Mouse (Mus musculus) neural tube, embryonic 15.5 days (tissue): Measurements from ENCODE around the gene Plxnc1. TPM values are rescaled to one million over a fixed set of nuclear protein-coding genes. Genes with fewer than 3 reads are reported as not detected.

Experiments
- ATAC-seq: fragments of 200-750 bp; cut with Nextera tagmentation; 2 replicates; pipeline ENCODE4 v1.8.0; 2017; ENCODE audit warnings: mild to moderate bottlenecking, moderate TSS enrichment, moderate library complexity; ENCODE audit not compliant: low FRiP score
- H3K27ac ChIP-seq: fragments of 300-500 bp; sonication (generic); replicated peaks from 2 replicates; pipeline ENCODE4 v1.5.1; 2015; ENCODE audit warnings: mild to moderate bottlenecking, inconsistent platforms
- H3K27me3 ChIP-seq: fragments of 300-500 bp; sonication (generic); replicated peaks from 2 replicates; pipeline ENCODE4 v1.6.1; 2015; ENCODE audit warnings: inconsistent platforms
- H3K36me3 ChIP-seq: fragments of 300-500 bp; sonication (generic); 2 replicates; pipeline ENCODE4 v1.6.1; 2015; ENCODE audit warnings: inconsistent platforms
- H3K4me1 ChIP-seq: fragments of 300-500 bp; sonication (generic); 2 replicates; pipeline ENCODE4 v1.6.1; 2015; ENCODE audit warnings: inconsistent platforms
- H3K4me2 ChIP-seq: fragments of 300-500 bp; sonication (generic); 2 replicates; pipeline ENCODE4 v1.6.1; 2015; ENCODE audit warnings: inconsistent platforms, mild to moderate bottlenecking, moderate library complexity
- H3K4me3 ChIP-seq: fragments of 300-500 bp; sonication (generic); replicated peaks from 2 replicates; pipeline ENCODE4 v1.5.1; 2015; ENCODE audit warnings: mild to moderate bottlenecking, inconsistent platforms
- H3K9ac ChIP-seq: fragments of 300-500 bp; sonication (generic); replicated peaks from 2 replicates; pipeline ENCODE4 v1.6.1; 2015; ENCODE audit warnings: mild to moderate bottlenecking, inconsistent platforms
- H3K9me3 ChIP-seq: fragments of 300-500 bp; sonication (generic); replicated peaks from 2 replicates; pipeline ENCODE4 v1.6.1; 2016; ENCODE audit warnings: inconsistent platforms
- WGBS: fragments of 180-500 bp; shearing (Covaris S2); methylation state at CpG from one replicate; pipeline ENCODE4 v1.1.7; 2015; ENCODE audit warnings: mixed read lengths; 5-methylcytosine and 5-hydroxymethylcytosine counted together
- polyA plus RNA-seq: library from polyadenylated mRNA; unstranded; fragments of >200 nt; fragmentation: Nextera tagmentation; extraction: Ambion mirVana; gene quantifications from 2 replicates; pipeline ENCODE4 v1.2.1, GENCODE M21; 2015

The Plxnc1 gene
- polyA plus RNA-seq, 1 experiment from 2014 or later = 9.8 TPM

GRCm38 (mm10) chr10:94905219-94905618 is 39.4 kb downstream of the Plxnc1 start:
- Histone ChIP-seq H3K4me2 (peak overlapping the region; percentile 44), H3K27me3 (no peaks in the 10 kb centered on the region), H3K9ac (no peak overlapping the region), H3K9me3 (no peaks in the 10 kb centered on the region), H3K4me3 (no peak overlapping the region), H3K36me3 (no peaks in the 10 kb centered on the region), H3K27ac (peak overlapping the region; percentile 78), H3K4me1 (peaks cover 25% of the 10 kb centered on the region)
- ATAC-seq = peak; percentile 36
- 28% methylated on average over 4 of the region's 5 CpGs for WGBS

DNA sequence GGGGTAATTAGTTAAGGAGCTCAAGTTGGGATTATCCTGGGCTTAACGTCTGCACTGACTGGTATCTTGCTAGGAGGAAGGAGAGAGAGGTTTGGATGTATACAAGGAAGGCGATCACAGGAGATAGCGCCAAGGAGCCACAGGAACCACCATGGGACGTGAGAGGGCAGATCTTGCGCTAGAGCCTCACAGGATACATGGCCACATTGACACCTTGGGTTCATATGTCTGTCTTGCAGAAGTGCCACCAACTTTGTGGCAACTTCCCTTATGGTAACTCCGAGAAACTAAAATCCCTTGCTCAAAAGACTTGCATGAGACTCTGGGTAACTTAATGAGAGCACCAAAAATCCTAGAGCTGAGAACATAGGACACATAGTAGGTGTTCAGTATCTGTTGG is 47.7 kb downstream of the Plxnc1 start:
- no peak overlapping the region for H3K4me3 ChIP-seq
- no peak overlapping the region for H3K9ac ChIP-seq
- 87% methylated on average over 6 of the region's 6 CpGs for WGBS
- H3K27ac ChIP-seq = no peak overlapping the region
- no peaks in the 10 kb centered on the region for H3K27me3 ChIP-seq
- no peak for ATAC-seq
- no peak overlapping the region for H3K4me2 ChIP-seq
- no peaks in the 10 kb centered on the region for H3K4me1 ChIP-seq
- H3K9me3 ChIP-seq = no peaks in the 10 kb centered on the region
- 0 out of 2 replicates have a peak, but pooled peaks cover 9% of the 10 kb centered on the region for H3K36me3 ChIP-seq

- no peak for ATAC-seq
- no peaks in the 10 kb centered on the region for H3K27me3 ChIP-seq
- H3K4me1 ChIP-seq = no peaks in the 10 kb centered on the region
- H3K27ac ChIP-seq = no peak overlapping the region
- 0 out of 2 replicates have a peak, but pooled peaks cover 9% of the 10 kb centered on the region for H3K36me3 ChIP-seq
- WGBS = 77% methylated on average over 2 of the region's 2 CpGs
- no peak overlapping the region for H3K4me2 ChIP-seq
- H3K4me3 ChIP-seq = no peak overlapping the region
- H3K9me3 ChIP-seq = no peaks in the 10 kb centered on the region
- no peak overlapping the region for H3K9ac ChIP-seq
These were observed 48.3 kb downstream of the Plxnc1 start for GRCm38 (mm10) chr10:94896311-94896710.

DNA sequence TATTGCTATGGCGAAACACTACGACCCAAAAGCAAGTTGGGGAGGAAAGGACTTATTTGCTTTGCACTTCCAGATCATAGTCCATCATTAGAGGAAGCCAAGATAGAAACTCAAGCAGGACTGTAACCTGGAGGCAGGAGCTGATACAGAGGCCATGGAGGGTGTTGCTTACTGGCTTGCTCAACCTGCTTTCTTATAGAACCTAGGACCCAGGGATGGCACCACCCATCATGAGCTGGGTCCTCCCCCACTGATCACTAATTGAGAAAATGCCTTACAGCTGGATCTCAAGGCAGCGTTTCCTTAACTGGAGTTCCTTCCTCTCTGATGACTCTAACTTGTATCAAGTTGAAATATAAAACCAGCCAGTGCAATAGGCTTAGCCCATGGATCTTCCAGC is 48.8 kb downstream of the Plxnc1 start:
- H3K4me3 ChIP-seq = no peak overlapping the region
- H3K4me1 ChIP-seq = no peaks in the 10 kb centered on the region
- H3K27ac ChIP-seq = no peak overlapping the region
- ATAC-seq = no peak
- no peak overlapping the region for H3K9ac ChIP-seq
- no peak overlapping the region for H3K4me2 ChIP-seq
- H3K27me3 ChIP-seq = no peaks in the 10 kb centered on the region
- no peaks in the 10 kb centered on the region for H3K9me3 ChIP-seq
- 94% methylated on average over 3 of the region's 3 CpGs for WGBS
- 0 out of 2 replicates have a peak, but pooled peaks cover 9% of the 10 kb centered on the region for H3K36me3 ChIP-seq

DNA sequence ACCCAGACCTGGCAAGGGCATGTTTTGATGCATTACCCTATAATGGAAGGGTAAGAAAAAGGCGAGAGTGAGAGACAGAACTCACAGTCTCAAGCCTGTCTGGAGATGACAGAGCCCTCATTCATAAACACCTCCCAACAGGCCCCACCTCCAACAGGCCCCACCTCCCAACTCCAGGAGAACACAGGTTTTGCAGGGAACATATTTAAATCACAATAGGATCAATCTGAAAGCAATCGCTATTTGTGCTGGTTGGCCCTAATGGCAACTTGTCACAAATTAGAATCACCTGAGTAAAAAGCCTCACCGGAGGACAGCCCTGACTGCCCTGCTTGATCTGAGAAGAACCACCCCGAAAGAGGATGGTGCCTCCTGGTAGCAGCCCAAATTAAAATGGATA is 54.9 kb downstream of the Plxnc1 start:
- Histone ChIP-seq H3K4me2 (no peak overlapping the region), H3K9ac (no peak overlapping the region), H3K4me3 (no peak overlapping the region), H3K27me3 (no peaks in the 10 kb centered on the region), H3K27ac (no peak overlapping the region), H3K9me3 (peaks cover 5% of the 10 kb centered on the region; the same call in 1 of the 2 replicates), H3K36me3 (peaks cover 12% of the 10 kb centered on the region), H3K4me1 (no peaks in the 10 kb centered on the region)
- WGBS = 64% methylated on average over 4 of the region's 4 CpGs
- ATAC-seq = no peak

DNA sequence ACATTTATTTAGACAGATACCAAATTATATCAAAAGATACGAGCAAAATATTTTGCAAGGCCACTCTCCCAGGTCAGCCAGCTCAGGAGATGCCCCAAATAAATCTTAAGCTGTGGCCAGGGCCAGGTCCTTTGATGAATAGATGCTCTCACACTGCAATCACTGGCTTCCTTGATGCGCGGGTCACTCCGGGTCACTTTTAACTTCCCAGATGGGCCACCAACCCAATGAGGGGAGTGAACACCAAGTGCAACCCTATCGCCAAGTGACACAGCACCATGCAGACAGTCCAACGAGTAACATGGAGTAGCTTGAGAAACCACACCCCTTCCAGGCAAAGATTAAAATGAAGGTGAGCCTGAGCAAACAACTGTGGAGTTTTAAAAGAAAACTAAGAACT is 61.4 kb downstream of the Plxnc1 start:
- H3K4me3 ChIP-seq = no peak overlapping the region
- no peak for ATAC-seq
- H3K27ac ChIP-seq = no peak overlapping the region
- no peaks in the 10 kb centered on the region for H3K4me1 ChIP-seq
- no peak overlapping the region for H3K9ac ChIP-seq
- H3K9me3 ChIP-seq = peaks cover 2% of the 10 kb centered on the region; the same call in 1 of the 2 replicates
- WGBS = 86% methylated on average over 6 of the region's 6 CpGs
- no peak overlapping the region for H3K4me2 ChIP-seq
- H3K27me3 ChIP-seq = no peaks in the 10 kb centered on the region
- H3K36me3 ChIP-seq = peaks cover 1% of the 10 kb centered on the region; the same call in 1 of the 2 replicates

DNA sequence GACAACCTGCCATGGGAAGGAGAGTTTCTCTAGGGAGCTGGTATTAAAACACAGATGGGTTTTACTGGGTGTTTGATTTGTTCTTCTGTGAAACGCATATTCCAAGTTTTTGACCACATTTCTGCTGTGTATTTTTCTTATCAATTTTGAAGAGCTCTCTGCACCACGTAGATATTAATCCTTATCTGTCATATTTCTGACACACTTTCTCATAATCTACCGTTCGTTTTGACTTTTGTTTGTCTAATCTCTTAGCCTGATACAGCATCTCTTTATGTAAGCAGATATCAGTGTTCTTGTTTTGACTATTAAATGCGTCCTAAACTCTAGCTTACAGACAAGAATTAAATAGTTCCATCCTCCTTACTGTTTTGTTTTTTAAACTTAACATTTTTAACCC is 73.1 kb downstream of the Plxnc1 start:
- H3K27ac ChIP-seq = no peak overlapping the region
- WGBS = 95% methylated on average over 5 of the region's 5 CpGs
- no peak for ATAC-seq

DNA sequence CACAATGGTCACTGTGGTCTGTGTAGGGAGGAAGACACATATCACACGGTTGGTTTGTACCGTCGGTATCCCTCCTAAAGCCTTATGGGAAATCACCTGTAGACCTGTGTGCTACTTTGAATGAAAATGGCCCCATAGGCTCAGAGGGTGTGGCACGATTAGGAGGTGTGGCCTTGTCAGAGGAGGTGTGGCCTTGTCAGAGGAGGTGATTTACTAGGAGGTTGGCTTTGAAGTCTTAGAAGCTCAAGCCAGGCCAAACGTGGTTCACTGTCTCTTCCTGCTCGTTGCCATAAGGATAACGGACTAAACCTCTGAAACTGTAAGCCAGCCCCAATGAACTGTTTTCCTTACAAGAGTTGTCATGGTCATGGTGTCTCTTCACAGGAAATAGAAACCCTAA is 73.5 kb downstream of the Plxnc1 start:
- Histone ChIP-seq H3K36me3 (peaks cover 13% of the 10 kb centered on the region; the same call in 1 of the 2 replicates), H3K4me2 (no peak overlapping the region), H3K27ac (no peak overlapping the region), H3K4me3 (no peak overlapping the region), H3K27me3 (no peaks in the 10 kb centered on the region), H3K4me1 (peaks cover 14% of the 10 kb centered on the region), H3K9me3 (no peaks in the 10 kb centered on the region), H3K9ac (no peak overlapping the region)
- 88% methylated on average over 7 of the region's 7 CpGs for WGBS
- no peak for ATAC-seq

More for the DNA sequence above, 73.1 kb downstream of the Plxnc1 start:
- H3K9ac ChIP-seq = no peak overlapping the region
- H3K36me3 ChIP-seq = peaks cover 13% of the 10 kb centered on the region; the same call in 1 of the 2 replicates
- H3K27me3 ChIP-seq = no peaks in the 10 kb centered on the region
- no peaks in the 10 kb centered on the region for H3K9me3 ChIP-seq
- H3K4me3 ChIP-seq = no peak overlapping the region
- H3K4me2 ChIP-seq = no peak overlapping the region
- peaks cover 10% of the 10 kb centered on the region for H3K4me1 ChIP-seq

GRCm38 (mm10) chr10:94866995-94867856 is 77.4 kb downstream of the Plxnc1 start:
- H3K27ac ChIP-seq = peak overlapping the region; percentile 19; the same call in 1 of the 2 replicates
- peaks cover 21% of the 10 kb centered on the region for H3K4me1 ChIP-seq
- peak; percentile 41; the same call in 1 of the 2 replicates for ATAC-seq
- no peak overlapping the region; the same call in 1 of the 2 replicates for H3K4me2 ChIP-seq
- H3K4me3 ChIP-seq = no peak overlapping the region
- no peaks in the 10 kb centered on the region for H3K27me3 ChIP-seq
- H3K9me3 ChIP-seq = no peaks in the 10 kb centered on the region
- peaks cover 13% of the 10 kb centered on the region; the same call in 1 of the 2 replicates for H3K36me3 ChIP-seq
- WGBS = 60% methylated on average over 12 of the region's 12 CpGs
- no peak overlapping the region for H3K9ac ChIP-seq

GRCm38 (mm10) chr10:94865206-94865605 is 79.4 kb downstream of the Plxnc1 start:
- Histone ChIP-seq H3K9ac (no peak overlapping the region), H3K4me2 (no peak overlapping the region), H3K9me3 (no peaks in the 10 kb centered on the region), H3K36me3 (peaks cover 10% of the 10 kb centered on the region), H3K4me1 (peaks cover 21% of the 10 kb centered on the region), H3K27ac (no peak overlapping the region; the same call in 1 of the 2 replicates), H3K4me3 (no peak overlapping the region), H3K27me3 (no peaks in the 10 kb centered on the region)
- no peak for ATAC-seq
- 42% methylated on average over 9 of the region's 9 CpGs for WGBS

DNA sequence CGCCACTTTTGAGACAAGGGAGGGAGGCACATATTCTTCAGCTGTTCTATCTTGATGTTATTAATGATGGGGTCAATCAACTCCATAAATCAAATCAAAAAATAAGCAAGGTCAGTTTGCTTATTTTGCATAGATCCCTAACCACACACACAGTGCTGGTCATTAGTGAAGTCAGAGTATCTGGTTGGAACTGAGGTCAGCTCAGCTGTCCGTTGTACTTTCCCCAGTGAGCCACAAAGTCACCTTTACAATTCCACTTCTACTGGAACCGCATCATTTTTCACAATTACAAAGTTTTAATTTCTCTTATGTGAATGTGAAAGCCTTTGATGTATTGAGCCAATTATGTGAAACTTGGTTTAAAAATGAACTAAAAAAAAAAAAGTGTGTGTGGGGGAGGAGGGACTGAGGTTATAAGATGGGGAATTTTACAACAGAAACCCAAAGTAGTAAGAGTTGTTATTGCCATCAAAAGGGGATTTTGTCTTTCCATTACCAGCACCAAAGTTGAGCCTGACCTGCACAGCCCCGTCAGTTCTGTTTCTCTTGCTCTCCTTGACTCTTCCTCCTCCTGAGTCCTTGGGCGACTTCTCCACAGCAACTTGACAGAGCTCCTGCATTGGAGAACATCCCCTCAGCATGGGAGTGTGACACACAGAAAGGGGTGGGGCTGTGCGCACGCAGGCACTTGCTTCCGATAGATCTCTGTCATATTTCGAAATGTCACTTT is 80.3 kb downstream of the Plxnc1 start:
- Histone ChIP-seq H3K9ac (no peak overlapping the region), H3K4me1 (peaks cover 21% of the 10 kb centered on the region), H3K9me3 (no peaks in the 10 kb centered on the region), H3K4me2 (no peak overlapping the region), H3K27me3 (no peaks in the 10 kb centered on the region), H3K27ac (no peak overlapping the region), H3K4me3 (no peak overlapping the region), H3K36me3 (peaks cover 11% of the 10 kb centered on the region)
- WGBS = 86% methylated on average over 9 of the region's 9 CpGs
- no peak for ATAC-seq
